Mouse (Mus musculus) hindbrain, embryonic 11.5 days (tissue): ENCODE results near the gene Pbx2. TPM values are rescaled to one million over a fixed set of nuclear protein-coding genes. Genes with fewer than 3 reads are reported as not detected.

Experiments used
- ATAC-seq: fragments of 200-750 bp; cut with Nextera tagmentation; 2 replicates; pipeline ENCODE4 v1.8.0; 2017; ENCODE audit warnings: mild to moderate bottlenecking, moderate TSS enrichment, moderate library complexity; ENCODE audit not compliant: low FRiP score
- DNase-seq: peaks from one replicate; pipeline ENCODE4 v3.0.0-alpha.2; 2015; ENCODE audit warnings: low spot score
- H3K27ac ChIP-seq: fragments of 300-500 bp; sonication (generic); 2 replicates; pipeline ENCODE4 v1.5.1; 2014; ENCODE audit warnings: mild to moderate bottlenecking, low read depth, low read length
- H3K27me3 ChIP-seq: fragments of 300-500 bp; sonication (generic); 2 replicates; pipeline ENCODE4 v1.6.1; 2014; ENCODE audit warnings: mild to moderate bottlenecking, low read length, moderate library complexity, mixed read lengths; ENCODE audit not compliant: control insufficient read depth, insufficient read depth
- H3K36me3 ChIP-seq: fragments of 300-500 bp; sonication (generic); 2 replicates; pipeline ENCODE4 v1.6.1; 2014; ENCODE audit warnings: mild to moderate bottlenecking, low read length, moderate library complexity, mixed read lengths; ENCODE audit not compliant: control insufficient read depth, insufficient read depth
- H3K4me1 ChIP-seq: fragments of 300-500 bp; sonication (generic); replicated peaks from 2 replicates; pipeline ENCODE4 v1.6.1; 2014; ENCODE audit warnings: low read length, mixed read lengths; ENCODE audit not compliant: control insufficient read depth, insufficient read depth
- H3K4me2 ChIP-seq: fragments of 300-500 bp; sonication (generic); replicated peaks from 2 replicates; pipeline ENCODE4 v1.6.1; 2014; ENCODE audit warnings: mild to moderate bottlenecking, low read depth, low read length
- H3K4me3 ChIP-seq: fragments of 300-500 bp; sonication (generic); 2 replicates; pipeline ENCODE4 v1.5.1; 2014; ENCODE audit warnings: low read depth, low read length
- H3K9ac ChIP-seq: fragments of 300-500 bp; sonication (generic); 2 replicates; pipeline ENCODE4 v1.6.1; 2014; ENCODE audit warnings: low read depth, low read length
- H3K9me3 ChIP-seq: fragments of 300-500 bp; sonication (generic); 2 replicates; pipeline ENCODE4 v1.6.1; 2016; ENCODE audit warnings: low read length; ENCODE audit not compliant: control insufficient read depth
- WGBS: fragments of 180-500 bp; shearing (Covaris S2); extraction: QIAGEN DNeasy Blood & Tissue Kit; methylation state at CpG from one replicate; pipeline ENCODE4 v1.1.7; 2014; 5-methylcytosine and 5-hydroxymethylcytosine counted together
- polyA plus RNA-seq: library from polyadenylated mRNA; unstranded; fragments of >200 nt; fragmentation: Nextera tagmentation; extraction: Ambion mirVana; gene quantifications from 2 replicates; pipeline ENCODE4 v1.2.1, GENCODE M21; 2014

The Pbx2 gene
- polyA plus RNA-seq, 1 experiment from 2014 or later = 17.3 TPM

DNA sequence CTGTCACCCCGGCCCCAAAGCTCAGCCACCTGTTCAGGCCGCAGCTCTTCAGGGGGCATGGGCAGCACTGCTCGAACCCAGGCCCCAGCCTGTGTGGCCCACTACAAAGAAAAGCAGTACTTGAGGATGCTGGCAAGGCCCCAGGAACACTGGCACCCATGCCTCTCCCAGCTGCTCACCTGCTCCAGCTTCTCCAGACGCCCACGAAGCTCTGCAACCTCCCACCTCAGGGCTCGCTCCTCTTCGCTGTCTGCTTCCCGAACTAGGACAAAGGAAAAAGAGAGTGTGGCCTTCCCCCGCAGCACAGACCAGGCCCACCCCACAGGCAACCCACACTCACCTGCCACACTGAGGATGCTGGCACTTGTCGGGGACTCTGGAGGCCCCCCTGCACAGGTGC lies 22.8 kb downstream of the Pbx2 start:
- H3K4me1 ChIP-seq = no peaks in the 10 kb centered on the region
- no peak overlapping the region for H3K27ac ChIP-seq
- no peak overlapping the region for H3K4me3 ChIP-seq
- no peaks in the 10 kb centered on the region for H3K9me3 ChIP-seq
- H3K4me2 ChIP-seq = no peak overlapping the region
- H3K9ac ChIP-seq = no peak overlapping the region
- no peaks in the 10 kb centered on the region for H3K27me3 ChIP-seq
- DNase-seq = no peak
- 0 out of 2 replicates have a peak, but pooled peaks cover 4% of the 10 kb centered on the region for H3K36me3 ChIP-seq
- no peak for ATAC-seq
- 88% methylated on average over 10 of the region's 10 CpGs for WGBS

DNA sequence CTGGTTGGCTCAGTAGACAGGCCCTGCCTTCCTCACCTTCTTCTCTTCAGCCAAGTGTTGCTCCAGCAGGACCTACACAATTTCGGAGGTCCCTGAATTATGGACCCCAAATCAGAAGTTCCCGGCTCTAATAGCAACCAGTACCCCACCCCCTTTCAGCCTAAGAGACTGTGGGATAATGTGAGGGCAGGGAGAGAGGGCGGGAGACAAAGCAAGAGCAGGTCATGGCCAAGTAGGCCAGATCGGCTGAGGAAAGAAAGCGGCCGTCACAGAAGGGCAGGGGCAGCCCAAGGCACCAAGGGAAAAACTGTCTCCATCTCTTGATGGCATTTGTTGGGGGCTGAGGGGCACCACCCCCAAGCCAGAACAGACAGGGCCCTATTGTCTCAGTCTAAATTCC lies 24.8 kb downstream of the Pbx2 start, which contains the start of gene Egfl8:
Egfl8 (minus strand) TSS at position 101 of the 400 bp plus-strand sequence.
- 0 out of 2 replicates have a peak, but pooled peaks cover 4% of the 10 kb centered on the region for H3K36me3 ChIP-seq
- no peak within 1 kb of the TSS for H3K27ac ChIP-seq
- no peaks in the 10 kb centered on the region; the same call in 1 of the 2 replicates for H3K4me1 ChIP-seq
- no peaks in the 10 kb centered on the region for H3K27me3 ChIP-seq
- H3K9me3 ChIP-seq = no peaks in the 10 kb centered on the region
- H3K4me3 ChIP-seq = no peak within 1 kb of the TSS
- ATAC-seq (no peak), DNase-seq (no peak)
- H3K9ac ChIP-seq = no peak within 1 kb of the TSS
- H3K4me2 ChIP-seq = no peak within 1 kb of the TSS
- WGBS = 68% methylated on average over 6 of the region's 6 CpGs

DNA sequence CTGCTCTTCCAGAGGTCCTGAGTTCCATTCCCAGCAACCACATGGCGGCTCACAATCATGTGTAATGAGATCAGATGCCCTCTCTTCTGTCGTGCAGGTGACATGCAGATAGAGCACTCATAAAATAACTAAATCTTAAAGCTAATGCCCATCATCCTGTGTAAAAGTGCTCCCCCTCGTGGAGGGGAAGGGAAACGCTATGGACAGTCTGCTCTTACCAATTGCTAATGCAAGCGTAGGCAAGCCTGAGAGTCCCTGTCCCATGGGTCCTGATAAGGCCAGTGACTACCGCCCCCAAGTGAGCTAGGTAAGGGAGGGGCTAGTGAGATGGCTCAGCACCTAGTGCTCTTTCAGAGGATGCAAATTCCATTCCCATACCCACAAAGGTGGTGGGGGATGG lies 27.9 kb downstream of the Pbx2 start:
- H3K4me2 ChIP-seq = no peak overlapping the region
- no peaks in the 10 kb centered on the region for H3K27me3 ChIP-seq
- 17% methylated on average over 6 of the region's 6 CpGs for WGBS
- no peaks in the 10 kb centered on the region for H3K9me3 ChIP-seq
- ATAC-seq = no peak
- no peak overlapping the region for H3K9ac ChIP-seq
- H3K27ac ChIP-seq = no peak overlapping the region
- no peak overlapping the region for H3K4me3 ChIP-seq
- no peaks in the 10 kb centered on the region; the same call in 1 of the 2 replicates for H3K4me1 ChIP-seq
- peak; percentile 78 for DNase-seq
- H3K36me3 ChIP-seq = no peaks in the 10 kb centered on the region

DNA sequence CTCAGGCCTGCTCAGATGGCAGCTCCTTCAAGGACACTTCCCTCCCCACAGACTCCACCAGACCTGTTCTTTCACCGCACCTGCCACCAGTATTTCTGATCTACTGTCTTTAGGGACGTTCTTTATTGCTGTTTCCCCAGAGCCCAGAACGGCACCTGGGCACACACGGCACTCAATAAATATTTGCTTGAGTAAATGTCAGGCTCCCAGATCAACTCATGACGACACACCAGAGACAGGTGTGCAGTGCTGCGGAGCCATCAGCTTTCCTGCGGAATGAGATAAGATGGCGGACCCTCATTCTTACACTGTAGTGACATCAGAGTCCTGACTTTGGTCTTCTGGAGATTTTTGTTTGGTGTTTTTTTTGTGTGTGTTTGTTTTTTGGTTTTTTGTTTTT lies 29.9 kb downstream of the Pbx2 start:
- no peak overlapping the region for H3K4me3 ChIP-seq
- no peak for ATAC-seq
- H3K4me2 ChIP-seq = no peak overlapping the region
- peaks cover under 1% of the 10 kb centered on the region; the same call in 1 of the 2 replicates for H3K4me1 ChIP-seq
- no peak for DNase-seq
- no peak overlapping the region for H3K27ac ChIP-seq
- H3K9ac ChIP-seq = no peak overlapping the region
- no peaks in the 10 kb centered on the region for H3K36me3 ChIP-seq
- no peaks in the 10 kb centered on the region for H3K9me3 ChIP-seq
- WGBS = 93% methylated on average over 8 of the region's 8 CpGs
- no peaks in the 10 kb centered on the region for H3K27me3 ChIP-seq

DNA sequence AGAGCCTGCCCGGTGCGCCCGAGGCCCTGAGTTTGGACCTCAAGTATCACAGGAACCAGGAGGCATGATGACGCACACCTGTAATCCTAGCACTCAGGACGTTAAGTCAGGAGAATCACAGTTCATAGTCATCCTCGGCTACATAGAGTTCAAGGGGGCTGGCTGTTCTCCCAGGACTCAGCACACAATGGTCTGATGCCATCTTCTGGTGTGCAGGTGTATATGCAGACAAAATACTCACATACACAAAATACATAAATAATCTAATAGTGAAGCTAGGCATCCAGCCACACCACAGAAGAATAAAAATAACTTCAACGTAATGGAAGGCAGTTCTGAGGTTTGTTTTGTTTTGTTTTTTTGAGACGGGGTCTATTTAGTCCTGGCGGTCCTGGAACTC lies 32.1 kb downstream of the Pbx2 start:
- ATAC-seq (no peak), DNase-seq (no peak)
- Histone ChIP-seq H3K4me3 (no peak overlapping the region), H3K36me3 (no peaks in the 10 kb centered on the region), H3K4me1 (peaks cover 8% of the 10 kb centered on the region; the same call in 1 of the 2 replicates), H3K9ac (no peak overlapping the region), H3K27ac (no peak overlapping the region), H3K9me3 (no peaks in the 10 kb centered on the region), H3K4me2 (no peak overlapping the region), H3K27me3 (no peaks in the 10 kb centered on the region)
- WGBS = 88% methylated on average over 9 of the region's 9 CpGs

DNA sequence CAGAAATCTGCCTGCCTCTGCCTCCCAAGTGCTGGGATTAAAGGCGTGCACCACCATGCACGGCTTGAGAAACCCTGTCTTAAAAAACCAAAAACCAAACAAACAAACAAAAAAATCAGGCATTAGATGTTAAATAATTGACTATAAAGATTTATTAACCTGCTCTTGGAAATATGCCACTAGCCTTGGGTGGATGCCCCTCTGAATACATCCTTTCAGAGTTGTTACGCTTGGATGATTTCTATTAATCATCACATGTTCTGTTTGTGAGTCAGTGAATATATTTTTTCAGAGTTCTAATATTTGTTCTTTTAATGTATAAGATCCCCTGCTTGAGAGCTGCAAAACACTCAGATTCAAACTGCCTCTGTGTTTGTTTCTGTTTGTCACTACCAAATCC lies 33.9 kb downstream of the Pbx2 start:
- Histone ChIP-seq H3K36me3 (no peaks in the 10 kb centered on the region), H3K4me1 (peaks cover 24% of the 10 kb centered on the region), H3K4me3 (no peak overlapping the region), H3K27me3 (peaks cover 9% of the 10 kb centered on the region), H3K4me2 (no peak overlapping the region), H3K9me3 (no peaks in the 10 kb centered on the region), H3K27ac (no peak overlapping the region), H3K9ac (no peak overlapping the region)
- WGBS = 99% methylated on average over 3 of the region's 3 CpGs
- DNase-seq (no peak), ATAC-seq (no peak)

DNA sequence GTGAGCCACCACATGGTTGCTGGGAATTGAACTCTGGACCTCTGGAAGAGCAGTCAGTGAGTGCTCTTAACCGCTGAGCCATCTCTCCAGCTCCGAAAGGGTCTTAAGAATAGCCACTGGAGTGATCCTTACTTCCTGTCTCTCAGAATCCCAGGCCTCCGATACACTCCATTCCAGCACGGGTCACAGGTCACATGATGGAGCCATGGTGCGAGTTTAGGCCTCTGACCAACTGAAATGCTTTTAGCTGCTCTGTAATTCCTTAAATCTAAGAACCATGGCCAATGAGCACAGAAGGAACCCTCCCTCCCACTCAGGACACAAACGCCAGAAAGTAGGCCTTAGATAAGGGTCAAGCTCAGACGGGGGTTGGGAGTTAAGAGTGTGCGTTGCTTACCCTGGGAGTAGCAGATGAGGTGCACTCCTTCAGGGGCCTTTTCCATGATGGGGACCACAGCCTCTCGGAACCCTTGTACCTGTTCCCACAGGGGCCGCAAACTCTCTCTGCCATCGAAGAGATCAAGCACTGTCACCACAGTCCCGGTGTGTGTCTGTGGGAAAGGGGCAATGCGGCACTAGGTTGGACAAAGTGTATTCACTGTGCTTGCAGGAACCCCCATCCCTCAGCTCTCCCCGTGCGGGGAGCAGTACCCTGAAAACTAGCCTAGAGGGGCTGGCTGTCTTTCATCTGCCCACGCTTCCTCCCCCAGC lies 35.2 kb downstream of the Pbx2 start:
- Histone ChIP-seq H3K27me3 (peaks cover 21% of the 10 kb centered on the region), H3K9ac (peak overlapping the region; percentile 64), H3K36me3 (no peaks in the 10 kb centered on the region), H3K27ac (peak overlapping the region; percentile 8), H3K4me2 (peak overlapping the region; percentile 60), H3K4me3 (peak overlapping the region; percentile 67), H3K9me3 (no peaks in the 10 kb centered on the region), H3K4me1 (peaks cover 26% of the 10 kb centered on the region)
- 52% methylated on average over 16 of the region's 16 CpGs for WGBS
- DNase-seq (no peak), ATAC-seq (no peak)

DNA sequence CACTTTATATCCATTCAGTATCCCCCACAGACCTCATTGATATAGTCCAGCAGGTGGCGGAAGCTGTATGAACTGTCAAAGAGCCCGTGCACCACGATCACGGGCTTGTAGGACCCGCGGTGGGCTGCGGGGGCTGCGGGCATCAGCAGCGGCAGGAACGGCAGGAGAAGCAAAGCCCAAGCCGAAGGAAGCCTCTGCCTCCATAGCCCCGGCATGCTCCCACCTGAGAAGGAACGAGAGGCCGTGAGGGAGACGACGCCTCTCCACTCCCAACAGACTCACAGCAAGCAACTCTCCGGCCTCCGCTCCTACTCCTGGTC lies 35.7 kb downstream of the Pbx2 start:
- Histone ChIP-seq H3K4me2 (peak overlapping the region; percentile 60), H3K9ac (peak overlapping the region; percentile 64), H3K27ac (peak overlapping the region; percentile 8), H3K4me1 (peaks cover 29% of the 10 kb centered on the region), H3K9me3 (no peaks in the 10 kb centered on the region), H3K4me3 (peak overlapping the region; percentile 67), H3K27me3 (peaks cover 26% of the 10 kb centered on the region), H3K36me3 (no peaks in the 10 kb centered on the region)
- WGBS = 0% methylated on average over 18 of the region's 18 CpGs
- ATAC-seq (peak; percentile 46), DNase-seq (peak; percentile 69)
